Mouse (Mus musculus): ENCODE measurements around the gene Mpdz. TPM values are rescaled to one million over a fixed set of nuclear protein-coding genes. Genes with fewer than 3 reads are reported as not detected.

Mpdz gene
- polyA plus RNA-seq, 1 experiment from 2014 or later, result 19.1 TPM

DNA sequence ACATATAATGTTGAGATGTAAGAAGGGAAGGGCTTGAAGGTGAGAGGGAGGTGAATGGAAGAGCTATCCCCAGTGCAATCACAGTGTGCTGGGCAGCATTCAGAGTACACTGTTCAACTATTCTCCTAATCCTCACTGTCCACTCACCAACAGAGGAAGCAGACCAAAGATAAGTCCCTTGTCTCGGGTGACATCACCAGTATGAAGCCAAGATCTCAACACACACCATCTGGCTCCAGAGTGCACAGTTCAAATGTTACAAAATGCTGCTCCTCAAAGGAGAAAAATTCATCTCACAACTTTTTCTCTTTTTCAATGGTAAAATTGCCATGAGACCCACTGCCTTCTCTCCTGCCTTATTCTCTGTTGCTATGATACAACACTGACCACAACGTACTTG is 21.0 kb downstream of the Mpdz start:
- Histone ChIP-seq H3K9ac (ENCODE audit: low read length) (no peak overlapping the region), H3K4me3 (ENCODE audit: low read depth, low read length) (no peak overlapping the region), H3K4me1 (ENCODE audit: control insufficient read depth, insufficient read depth, low read length) (no peaks in the 10 kb centered on the region), H3K36me3 (ENCODE audit: control insufficient read depth, insufficient read depth, low read length) (no peaks in the 10 kb centered on the region), H3K9me3 (replicated peaks; ENCODE audit: control insufficient read depth, low read length) (no peaks in the 10 kb centered on the region), H3K27ac (ENCODE audit: low read depth, low read length) (no peak overlapping the region), H3K4me2 (ENCODE audit: low read length) (no peak overlapping the region), H3K27me3 (replicated peaks; ENCODE audit: control insufficient read depth, insufficient read depth, low read length) (no peaks in the 10 kb centered on the region)
- WGBS, result 79% methylated on average over 2 of the region's 2 CpGs
- no peak for ATAC-seq
- no peak for DNase-seq (ENCODE audit: low spot score)

DNA sequence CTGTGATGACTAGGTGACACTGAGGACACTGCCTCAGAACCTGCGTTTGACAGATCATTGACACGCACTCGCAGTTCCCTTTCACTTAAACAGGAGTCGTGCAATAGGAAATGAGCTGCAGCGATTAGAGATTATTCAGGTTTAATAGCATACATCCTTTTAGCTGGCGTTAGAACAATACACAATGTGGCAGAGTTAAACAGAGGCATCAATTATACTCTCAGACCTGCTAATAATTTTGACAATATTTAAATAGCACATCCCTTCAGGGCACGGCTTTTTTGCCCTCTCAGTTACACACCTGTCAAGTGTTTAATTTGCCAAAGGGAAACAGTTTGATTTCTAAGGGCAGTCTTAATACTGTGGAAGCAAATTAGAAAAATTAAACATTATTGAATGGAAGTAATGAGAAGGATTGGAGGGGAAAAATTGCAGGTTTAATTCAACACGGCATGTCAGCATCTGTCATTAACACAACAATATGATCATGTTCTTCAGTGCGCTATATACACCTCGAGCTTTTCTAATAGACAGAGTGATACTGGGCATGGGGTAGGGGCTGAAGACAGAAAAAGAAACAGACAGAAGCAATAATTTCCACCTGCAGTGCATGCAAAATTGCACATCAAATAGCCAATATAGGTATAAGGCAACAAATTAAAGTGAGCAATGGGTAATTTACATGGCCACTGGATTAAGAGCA is 27.1 kb downstream of the Mpdz start:
- Histone ChIP-seq H3K9ac (ENCODE audit: low read length) (no peak overlapping the region), H3K36me3 (ENCODE audit: control insufficient read depth, insufficient read depth, low read length) (no peaks in the 10 kb centered on the region), H3K4me1 (ENCODE audit: control insufficient read depth, insufficient read depth, low read length) (peaks cover 8% of the 10 kb centered on the region), H3K27ac (ENCODE audit: low read depth, low read length) (no peak overlapping the region), H3K4me2 (ENCODE audit: low read length) (peak overlapping the region; percentile 25; the same call in 1 of the 2 replicates), H3K27me3 (replicated peaks; ENCODE audit: control insufficient read depth, insufficient read depth, low read length) (no peaks in the 10 kb centered on the region), H3K9me3 (replicated peaks; ENCODE audit: control insufficient read depth, low read length) (no peaks in the 10 kb centered on the region), H3K4me3 (ENCODE audit: low read depth, low read length) (no peak overlapping the region)
- WGBS, result 13% methylated on average over 10 of the region's 10 CpGs
- ATAC-seq (peak; percentile 91), DNase-seq (ENCODE audit: low spot score) (peak; percentile 85)

DNA sequence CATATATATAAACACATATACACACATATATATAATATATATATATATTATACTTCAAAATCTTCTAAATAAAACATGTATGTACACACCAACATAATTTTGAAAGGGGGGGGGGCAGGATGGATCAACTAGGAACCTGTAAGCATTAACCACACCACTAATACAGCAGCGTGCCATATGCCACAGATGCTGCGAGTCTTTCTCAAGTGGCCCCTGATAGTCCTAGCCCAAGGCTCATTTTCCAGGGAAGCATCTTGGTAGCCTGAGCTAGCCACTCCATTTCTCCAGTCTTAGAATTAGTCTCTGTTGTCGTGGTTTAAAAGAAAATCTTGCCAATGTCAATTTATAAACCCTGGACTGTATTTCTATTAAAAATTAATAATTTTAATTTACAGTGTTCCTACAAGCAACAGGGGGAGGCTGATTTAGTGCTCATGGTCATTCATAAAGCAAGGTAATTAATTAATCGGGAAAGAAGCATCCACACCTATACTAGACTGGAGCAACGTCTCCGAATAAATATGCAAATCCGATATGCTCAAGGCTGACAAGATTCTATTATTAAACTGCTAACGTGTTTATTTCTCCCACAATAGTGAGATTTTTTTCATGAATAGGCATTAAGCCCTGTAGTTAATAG is 27.8 kb downstream of the Mpdz start:
- Histone ChIP-seq H3K4me2 (ENCODE audit: low read length) (peak overlapping the region; percentile 25; the same call in 1 of the 2 replicates), H3K36me3 (ENCODE audit: control insufficient read depth, insufficient read depth, low read length) (no peaks in the 10 kb centered on the region), H3K27ac (ENCODE audit: low read depth, low read length) (no peak overlapping the region), H3K9ac (ENCODE audit: low read length) (no peak overlapping the region), H3K27me3 (replicated peaks; ENCODE audit: control insufficient read depth, insufficient read depth, low read length) (no peaks in the 10 kb centered on the region), H3K9me3 (replicated peaks; ENCODE audit: control insufficient read depth, low read length) (no peaks in the 10 kb centered on the region), H3K4me1 (ENCODE audit: control insufficient read depth, insufficient read depth, low read length) (peaks cover 8% of the 10 kb centered on the region), H3K4me3 (ENCODE audit: low read depth, low read length) (no peak overlapping the region)
- ATAC-seq (peak; percentile 55), DNase-seq (ENCODE audit: low spot score) (peak; percentile 33)
- 34% methylated on average over 8 of the region's 8 CpGs for WGBS

DNA sequence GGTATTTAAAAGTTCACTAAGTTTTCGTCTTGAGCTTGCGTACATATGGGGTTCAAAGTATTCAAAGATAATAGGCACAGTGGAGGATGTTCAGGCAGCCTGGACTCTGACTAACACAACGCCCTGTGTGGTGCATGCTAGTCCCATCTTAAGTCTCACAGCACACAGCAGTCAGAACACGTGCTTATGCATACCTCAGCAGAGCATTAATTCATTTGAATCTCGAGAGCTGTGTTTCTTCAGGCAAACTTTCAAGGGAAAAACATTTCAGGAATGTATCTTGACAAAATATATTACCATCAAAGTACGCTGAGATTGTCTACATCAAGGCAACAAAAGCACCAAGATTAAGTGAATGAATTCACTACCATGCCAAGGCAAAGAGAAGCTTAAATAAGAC is 45.7 kb downstream of the Mpdz start:
- Histone ChIP-seq H3K9ac (ENCODE audit: low read length) (no peak overlapping the region), H3K9me3 (replicated peaks; ENCODE audit: control insufficient read depth, low read length) (no peaks in the 10 kb centered on the region), H3K27me3 (replicated peaks; ENCODE audit: control insufficient read depth, insufficient read depth, low read length) (no peaks in the 10 kb centered on the region), H3K36me3 (ENCODE audit: control insufficient read depth, insufficient read depth, low read length) (no peaks in the 10 kb centered on the region), H3K27ac (ENCODE audit: low read depth, low read length) (no peak overlapping the region), H3K4me3 (ENCODE audit: low read depth, low read length) (no peak overlapping the region), H3K4me1 (ENCODE audit: control insufficient read depth, insufficient read depth, low read length) (no peaks in the 10 kb centered on the region), H3K4me2 (ENCODE audit: low read length) (no peak overlapping the region)
- no peak for ATAC-seq
- no peak for DNase-seq (ENCODE audit: low spot score)
- WGBS, result 94% methylated on average over 6 of the region's 6 CpGs

DNA sequence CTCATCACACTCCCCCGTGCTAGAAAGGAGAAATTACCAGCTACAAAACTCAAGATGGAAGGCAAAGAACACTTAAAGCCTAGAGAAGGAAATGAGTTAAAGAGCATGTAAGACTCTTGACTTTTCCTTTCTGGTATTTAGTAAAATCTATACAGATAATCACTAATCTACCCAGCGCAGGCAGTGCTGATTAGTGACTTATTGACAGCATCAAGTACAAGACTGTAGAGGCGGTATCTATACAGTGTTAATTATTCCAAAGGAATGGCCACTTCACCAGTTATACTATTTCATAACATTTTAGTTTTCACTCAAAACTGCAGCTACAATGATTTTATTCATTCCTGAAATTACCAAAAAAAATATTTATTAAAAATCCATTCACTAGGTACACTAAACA is 49.7 kb downstream of the Mpdz start:
- no peaks in the 10 kb centered on the region for H3K27me3 ChIP-seq (replicated peaks; ENCODE audit: control insufficient read depth, insufficient read depth, low read length)
- H3K9me3 ChIP-seq (replicated peaks; ENCODE audit: control insufficient read depth, low read length), result no peaks in the 10 kb centered on the region
- H3K27ac ChIP-seq (ENCODE audit: low read depth, low read length), result no peak overlapping the region
- H3K4me2 ChIP-seq (ENCODE audit: low read length), result no peak overlapping the region
- DNase-seq (ENCODE audit: low spot score), result no peak
- H3K36me3 ChIP-seq (ENCODE audit: control insufficient read depth, insufficient read depth, low read length), result no peaks in the 10 kb centered on the region
- no peak overlapping the region for H3K9ac ChIP-seq (ENCODE audit: low read length)
- no peak for ATAC-seq
- peaks cover 8% of the 10 kb centered on the region for H3K4me1 ChIP-seq (ENCODE audit: control insufficient read depth, insufficient read depth, low read length)
- no peak overlapping the region for H3K4me3 ChIP-seq (ENCODE audit: low read depth, low read length)
- WGBS, result 89% methylated on average over 3 of the region's 3 CpGs

DNA sequence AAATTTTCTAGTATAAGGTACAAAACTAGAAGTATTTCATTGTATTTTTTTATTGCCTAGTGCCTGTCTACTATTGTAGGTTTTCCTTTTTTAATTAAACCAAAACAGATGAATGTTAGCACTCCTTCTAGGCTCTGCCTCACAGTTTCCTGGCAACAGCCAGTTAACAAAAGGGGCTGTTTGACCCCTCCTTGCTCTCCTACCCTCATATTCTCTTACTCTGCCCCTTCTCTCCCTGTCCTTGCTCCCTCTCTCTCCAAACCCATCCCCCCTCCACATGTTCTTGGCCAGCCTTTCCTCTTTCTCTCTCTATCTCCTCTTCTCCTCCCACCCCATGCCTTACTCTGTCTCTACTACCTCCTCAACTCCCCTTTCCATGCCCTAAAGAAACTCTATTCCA is 53.4 kb downstream of the Mpdz start:
- ATAC-seq (no peak), DNase-seq (ENCODE audit: low spot score) (peak; percentile 6)
- Histone ChIP-seq H3K4me2 (ENCODE audit: low read length) (no peak overlapping the region), H3K4me1 (ENCODE audit: control insufficient read depth, insufficient read depth, low read length) (peaks cover 8% of the 10 kb centered on the region), H3K27ac (ENCODE audit: low read depth, low read length) (no peak overlapping the region), H3K4me3 (ENCODE audit: low read depth, low read length) (no peak overlapping the region), H3K27me3 (replicated peaks; ENCODE audit: control insufficient read depth, insufficient read depth, low read length) (no peaks in the 10 kb centered on the region), H3K9me3 (replicated peaks; ENCODE audit: control insufficient read depth, low read length) (no peaks in the 10 kb centered on the region), H3K36me3 (ENCODE audit: control insufficient read depth, insufficient read depth, low read length) (peaks cover 4% of the 10 kb centered on the region; the same call in 1 of the 2 replicates), H3K9ac (ENCODE audit: low read length) (no peak overlapping the region)

DNA sequence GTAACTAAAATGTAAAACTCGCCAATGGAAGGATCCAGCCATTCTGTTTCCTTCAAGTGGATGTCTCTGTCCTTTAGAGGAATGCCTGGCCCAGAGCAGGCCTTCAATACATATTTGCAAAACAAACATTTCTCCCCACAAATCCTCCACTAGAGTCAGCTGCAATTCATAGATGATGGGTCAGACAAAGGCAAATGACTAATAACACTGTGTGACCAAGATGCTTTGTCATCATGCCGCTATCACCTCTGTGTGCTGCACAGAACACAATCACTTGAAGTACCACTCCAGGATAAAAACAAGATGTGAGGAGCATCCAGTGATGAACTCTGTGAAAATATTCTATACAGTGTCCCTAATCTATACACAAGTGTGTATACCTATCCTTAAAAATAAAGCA is 55.0 kb downstream of the Mpdz start:
- Histone ChIP-seq H3K9me3 (replicated peaks; ENCODE audit: control insufficient read depth, low read length) (no peaks in the 10 kb centered on the region), H3K27me3 (replicated peaks; ENCODE audit: control insufficient read depth, insufficient read depth, low read length) (no peaks in the 10 kb centered on the region), H3K4me1 (ENCODE audit: control insufficient read depth, insufficient read depth, low read length) (peaks cover 8% of the 10 kb centered on the region), H3K36me3 (ENCODE audit: control insufficient read depth, insufficient read depth, low read length) (peaks cover 16% of the 10 kb centered on the region), H3K4me2 (ENCODE audit: low read length) (no peak overlapping the region), H3K4me3 (ENCODE audit: low read depth, low read length) (no peak overlapping the region), H3K27ac (ENCODE audit: low read depth, low read length) (no peak overlapping the region), H3K9ac (ENCODE audit: low read length) (no peak overlapping the region)
- WGBS, result 89% methylated on average over 2 of the region's 2 CpGs
- DNase-seq (ENCODE audit: low spot score) (no peak), ATAC-seq (no peak)

DNA sequence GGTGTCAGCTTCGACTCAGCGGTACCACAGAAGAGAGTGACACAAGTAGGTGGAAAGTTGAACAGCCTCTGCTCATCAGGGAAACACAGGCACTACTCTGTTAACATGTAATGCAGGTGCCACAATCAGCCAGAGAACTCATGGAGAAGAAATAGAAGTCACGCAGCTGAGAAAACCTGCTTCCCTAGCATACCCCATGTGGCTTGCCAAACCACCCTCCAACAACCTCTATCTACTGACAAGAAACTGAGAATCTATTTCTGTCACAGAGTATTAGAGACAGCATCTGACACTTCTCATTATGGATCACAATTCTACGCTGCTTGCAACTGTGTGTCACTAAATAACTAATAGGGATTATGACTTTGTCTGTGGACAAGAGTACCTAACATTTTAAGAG is 70.3 kb downstream of the Mpdz start:
- Histone ChIP-seq H3K27ac (ENCODE audit: low read depth, low read length) (no peak overlapping the region), H3K4me2 (ENCODE audit: low read length) (no peak overlapping the region), H3K27me3 (replicated peaks; ENCODE audit: control insufficient read depth, insufficient read depth, low read length) (no peaks in the 10 kb centered on the region), H3K4me1 (ENCODE audit: control insufficient read depth, insufficient read depth, low read length) (no peaks in the 10 kb centered on the region), H3K9me3 (replicated peaks; ENCODE audit: control insufficient read depth, low read length) (no peaks in the 10 kb centered on the region), H3K4me3 (ENCODE audit: low read depth, low read length) (no peak overlapping the region), H3K36me3 (ENCODE audit: control insufficient read depth, insufficient read depth, low read length) (0 out of 2 replicates have a peak, but pooled peaks cover 11% of the 10 kb centered on the region), H3K9ac (ENCODE audit: low read length) (no peak overlapping the region)
- ATAC-seq, result no peak
- DNase-seq (ENCODE audit: low spot score), result no peak
- WGBS, result 93% methylated on average over 4 of the region's 4 CpGs

DNA sequence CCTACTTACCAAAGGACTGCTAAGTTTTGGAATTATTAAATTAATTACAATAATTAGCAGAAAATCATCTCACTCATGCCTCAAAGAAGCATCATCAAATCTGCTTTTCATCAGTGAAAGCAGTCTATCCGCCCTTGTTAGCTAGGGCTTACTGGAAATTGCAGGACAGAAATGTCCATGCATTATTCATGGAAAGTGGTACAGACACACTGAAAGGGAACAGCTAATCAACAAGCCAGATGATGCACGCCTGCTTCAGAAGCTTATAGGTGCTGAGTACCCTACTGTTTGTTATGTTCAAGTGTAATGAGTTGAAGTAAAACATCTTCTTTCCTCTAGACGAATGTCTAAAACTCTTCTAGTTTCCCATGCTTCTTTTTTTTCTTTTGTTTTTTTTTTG is 91.2 kb downstream of the Mpdz start:
- H3K9me3 ChIP-seq (replicated peaks; ENCODE audit: control insufficient read depth, low read length), result no peaks in the 10 kb centered on the region
- DNase-seq (ENCODE audit: low spot score), result peak; percentile 44
- peak; percentile 88 for ATAC-seq

More for the DNA sequence above, 91.2 kb downstream of the Mpdz start:
- H3K4me2 ChIP-seq (ENCODE audit: low read length), result no peak overlapping the region
- no peak overlapping the region for H3K27ac ChIP-seq (ENCODE audit: low read depth, low read length)
- no peak overlapping the region for H3K9ac ChIP-seq (ENCODE audit: low read length)
- peaks cover 21% of the 10 kb centered on the region for H3K36me3 ChIP-seq (ENCODE audit: control insufficient read depth, insufficient read depth, low read length)
- no peak overlapping the region for H3K4me3 ChIP-seq (ENCODE audit: low read depth, low read length)
- 31% methylated on average over 3 of the region's 3 CpGs for WGBS
- no peaks in the 10 kb centered on the region for H3K27me3 ChIP-seq (replicated peaks; ENCODE audit: control insufficient read depth, insufficient read depth, low read length)
- H3K4me1 ChIP-seq (ENCODE audit: control insufficient read depth, insufficient read depth, low read length), result no peaks in the 10 kb centered on the region

All from forebrain, embryonic 14.5 days (tissue).